Mouse (Mus musculus) cerebral cortex, adult 2 months (tissue): ENCODE measurements around the gene Hsf4.

Experiments used
- WGBS: fragments of 180-500 bp; shearing (Covaris S2); methylation state at CpG from one replicate; pipeline ENCODE4 v1.1.7; 2018; 5-methylcytosine and 5-hydroxymethylcytosine counted together

Hsf4 gene

GRCm38 (mm10) chr8:105305211-105306145 is 35.9 kb downstream of the Hsf4 start, which contains the start of gene Elmo3:
Gene Elmo3 (plus strand): TSS chr8:105305601.
- WGBS: 6% methylated on average over 29 of the region's 30 CpGs

GRCm38 (mm10) chr8:105306146-105306691 is 36.6 kb downstream of the Hsf4 start:
- 48% methylated on average over 5 of the region's 5 CpGs for WGBS

- 95% methylated on average over 13 of the region's 13 CpGs for WGBS
Measured at GRCm38 (mm10) chr8:105307670-105308069, 38.1 kb downstream of the Hsf4 start.

GRCm38 (mm10) chr8:105308428-105308827 is 38.8 kb downstream of the Hsf4 start:
- WGBS: 95% methylated on average over 10 of the region's 10 CpGs

GRCm38 (mm10) chr8:105309142-105309847 is 39.7 kb downstream of the Hsf4 start:
- WGBS: 80% methylated on average over 15 of the region's 15 CpGs

- 85% methylated on average over 8 of the region's 8 CpGs for WGBS
Measured at GRCm38 (mm10) chr8:105310118-105310517, 40.5 kb downstream of the Hsf4 start.

- 41% methylated on average over 1 of the region's 1 CpGs for WGBS
Measured at GRCm38 (mm10) chr8:105311718-105312117, 42.1 kb downstream of the Hsf4 start.

- 81% methylated on average over 8 of the region's 8 CpGs for WGBS
Measured at GRCm38 (mm10) chr8:105312891-105313481, 43.4 kb downstream of the Hsf4 start.

GRCm38 (mm10) chr8:105313622-105314402 is 44.2 kb downstream of the Hsf4 start:
- WGBS: 86% methylated on average over 9 of the region's 9 CpGs

- 92% methylated on average over 18 of the region's 18 CpGs for WGBS
Measured at GRCm38 (mm10) chr8:105315073-105315769, 45.6 kb downstream of the Hsf4 start.

GRCm38 (mm10) chr8:105317941-105318340 is 48.3 kb downstream of the Hsf4 start:
- WGBS: 54% methylated on average over 4 of the region's 4 CpGs

- WGBS: 64% methylated on average over 11 of the region's 11 CpGs
Measured at GRCm38 (mm10) chr8:105318662-105319190, 49.1 kb downstream of the Hsf4 start.

GRCm38 (mm10) chr8:105323183-105323582 is 53.6 kb downstream of the Hsf4 start:
- 85% methylated on average over 4 of the region's 4 CpGs for WGBS
